Mouse (Mus musculus): ENCODE data around the gene Enox1.
"Not testable (repeated sequence)": the region's sequence is repeated elsewhere in the genome, so short reads cannot be mapped to it uniquely, and the experiment has no call there.

Enox1 gene

GRCm38 (mm10) chr14:77511137-77511870 is 354.7 kb downstream of the Enox1 start:
- DNase-seq (ENCODE audit: low spot score in 2 of 2) = no peak

- no peak for DNase-seq (ENCODE audit: low spot score in 2 of 2)
Measured at GRCm38 (mm10) chr14:77518017-77518416, 361.5 kb downstream of the Enox1 start.

- DNase-seq (ENCODE audit: low spot score in 2 of 2) = no peak
Measured at GRCm38 (mm10) chr14:77518941-77519695, 362.6 kb downstream of the Enox1 start.

GRCm38 (mm10) chr14:77519701-77520100 is 363.1 kb downstream of the Enox1 start:
- no peak for DNase-seq (ENCODE audit: low spot score in 2 of 2)

GRCm38 (mm10) chr14:77524303-77524702 is 367.7 kb downstream of the Enox1 start:
- DNase-seq (ENCODE audit: low spot score in 2 of 2) = no peak

- no peak for DNase-seq (ENCODE audit: low spot score in 2 of 2)
Measured at GRCm38 (mm10) chr14:77526262-77526661, 369.7 kb downstream of the Enox1 start.

- DNase-seq (ENCODE audit: low spot score in 2 of 2) = peak in 1 of 2 experiments; percentile 36
Measured at GRCm38 (mm10) chr14:77529201-77529600, 372.6 kb downstream of the Enox1 start.

- DNase-seq (ENCODE audit: low spot score in 2 of 2) = no peak
Measured at GRCm38 (mm10) chr14:77529621-77530020, 373.1 kb downstream of the Enox1 start.

GRCm38 (mm10) chr14:77533638-77534037 is 377.1 kb downstream of the Enox1 start:
- no peak for DNase-seq (ENCODE audit: low spot score in 2 of 2)

GRCm38 (mm10) chr14:77534120-77534519 is 377.6 kb downstream of the Enox1 start:
- no peak for DNase-seq (ENCODE audit: low spot score in 2 of 2)

GRCm38 (mm10) chr14:77536592-77536991 is 380.0 kb downstream of the Enox1 start:
- no peak for DNase-seq (ENCODE audit: low spot score in 2 of 2)

- not testable (repeated sequence) for DNase-seq (ENCODE audit: low spot score in 2 of 2)
Measured at GRCm38 (mm10) chr14:77539563-77539962, 383.0 kb downstream of the Enox1 start.

GRCm38 (mm10) chr14:77541925-77542324 is 385.4 kb downstream of the Enox1 start:
- no peak for DNase-seq (ENCODE audit: low spot score in 2 of 2)

GRCm38 (mm10) chr14:77546531-77547274 is 390.1 kb downstream of the Enox1 start:
- DNase-seq (ENCODE audit: low spot score in 2 of 2) = no peak

GRCm38 (mm10) chr14:77547351-77547750 is 390.8 kb downstream of the Enox1 start:
- DNase-seq (ENCODE audit: low spot score in 2 of 2) = no peak

- no peak for DNase-seq (ENCODE audit: low spot score in 2 of 2)
Measured at GRCm38 (mm10) chr14:77548963-77549362, 392.4 kb downstream of the Enox1 start.

- no peak for DNase-seq (ENCODE audit: low spot score in 2 of 2)
Measured at GRCm38 (mm10) chr14:77557446-77558070, 401.0 kb downstream of the Enox1 start.

GRCm38 (mm10) chr14:77558910-77559309 is 402.3 kb downstream of the Enox1 start:
- DNase-seq (ENCODE audit: low spot score in 2 of 2) = no peak

GRCm38 (mm10) chr14:77559792-77560191 is 403.2 kb downstream of the Enox1 start:
- DNase-seq (ENCODE audit: low spot score in 2 of 2) = no peak

GRCm38 (mm10) chr14:77561808-77562583 is 405.4 kb downstream of the Enox1 start:
- no peak for DNase-seq (ENCODE audit: low spot score in 2 of 2)

GRCm38 (mm10) chr14:77563922-77564321 is 407.4 kb downstream of the Enox1 start:
- DNase-seq (ENCODE audit: low spot score in 2 of 2) = no peak
